Mouse (Mus musculus): ENCODE measurements around the gene Gm20403. TPM values are rescaled to one million over a fixed set of nuclear protein-coding genes. Genes with fewer than 3 reads are reported as not detected.
"Not testable (repeated sequence)": the region's sequence is repeated elsewhere in the genome, so short reads cannot be mapped to it uniquely, and the experiment has no call there.

Gene Gm20403
- polyA plus RNA-seq, 1 experiment from 2014 or later, result not detected

DNA sequence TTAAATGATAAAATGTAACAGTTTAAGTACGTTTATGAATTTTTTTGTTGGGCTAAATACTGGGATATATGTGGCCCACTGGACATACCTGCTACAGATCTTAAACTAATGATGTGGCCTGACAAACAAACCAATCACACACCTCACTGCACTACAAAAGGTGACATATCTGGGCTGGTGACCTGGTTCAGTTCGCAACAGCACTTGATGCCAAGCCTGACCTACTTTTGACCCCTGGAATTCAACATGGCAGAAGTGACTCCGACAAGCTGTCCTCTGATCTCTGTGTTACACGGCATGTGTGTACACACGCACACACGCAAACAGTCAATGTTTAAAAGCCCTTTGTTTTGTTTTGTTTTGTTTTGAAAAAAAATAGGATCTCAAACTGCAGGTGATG, 40.2 kb downstream of the Gm20403 start:
- WGBS, result 74% methylated on average over 6 of the region's 6 CpGs
- Histone ChIP-seq H3K9ac (no peak overlapping the region), H3K27ac (no peak overlapping the region), H3K4me1 (replicated peaks; ENCODE audit: control insufficient read depth, insufficient read depth, low read length) (no peaks in the 10 kb centered on the region), H3K4me2 (replicated peaks) (no peak overlapping the region), H3K9me3 (ENCODE audit: control insufficient read depth, low read length) (no peaks in the 10 kb centered on the region), H3K36me3 (replicated peaks; ENCODE audit: control insufficient read depth, insufficient read depth) (peaks cover 4% of the 10 kb centered on the region; the same call in 1 of the 2 replicates), H3K27me3 (ENCODE audit: control insufficient read depth, insufficient read depth, low read length) (no peaks in the 10 kb centered on the region), H3K4me3 (replicated peaks; ENCODE audit: low read length) (no peak overlapping the region)
- DNase-seq (ENCODE audit: low spot score) (no peak), ATAC-seq (ENCODE audit: low FRiP score) (no peak)

DNA sequence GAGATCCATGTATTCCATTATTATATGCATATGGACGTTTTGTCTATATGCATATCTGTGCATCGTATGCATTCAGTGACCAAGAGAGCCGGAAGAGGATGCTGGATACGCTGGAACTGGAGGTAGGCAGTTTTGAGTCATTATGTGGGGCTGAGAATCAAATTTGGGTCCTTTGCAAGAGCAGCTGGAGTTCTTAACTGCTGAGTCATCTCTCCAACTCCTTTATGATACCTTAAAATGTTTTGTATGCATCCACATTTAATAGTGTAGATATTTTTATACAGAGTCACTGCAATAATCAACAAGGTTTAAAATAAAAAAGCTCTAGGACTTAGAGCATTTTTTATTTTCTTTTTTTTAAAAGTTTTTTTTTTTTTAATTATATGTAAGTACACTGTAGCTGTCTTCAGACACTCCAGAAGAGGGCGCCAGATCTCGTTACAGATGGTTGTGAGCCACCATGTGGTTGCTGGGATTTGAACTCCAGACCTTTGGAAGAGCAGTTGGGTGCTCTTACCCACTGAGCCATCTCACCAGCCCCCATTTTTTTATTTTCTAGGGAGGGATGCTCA, 43.7 kb downstream of the Gm20403 start:
- H3K9ac ChIP-seq; H3K4me3 ChIP-seq (replicated peaks; ENCODE audit: low read length); H3K36me3 ChIP-seq (replicated peaks; ENCODE audit: control insufficient read depth, insufficient read depth); H3K4me2 ChIP-seq (replicated peaks); H3K4me1 ChIP-seq (replicated peaks; ENCODE audit: control insufficient read depth, insufficient read depth, low read length); H3K9me3 ChIP-seq (ENCODE audit: control insufficient read depth, low read length); H3K27ac ChIP-seq; H3K27me3 ChIP-seq (ENCODE audit: control insufficient read depth, insufficient read depth, low read length); DNase-seq (ENCODE audit: low spot score); ATAC-seq (ENCODE audit: low FRiP score): not testable (repeated sequence)
- 88% methylated on average over 6 of the region's 6 CpGs for WGBS

DNA sequence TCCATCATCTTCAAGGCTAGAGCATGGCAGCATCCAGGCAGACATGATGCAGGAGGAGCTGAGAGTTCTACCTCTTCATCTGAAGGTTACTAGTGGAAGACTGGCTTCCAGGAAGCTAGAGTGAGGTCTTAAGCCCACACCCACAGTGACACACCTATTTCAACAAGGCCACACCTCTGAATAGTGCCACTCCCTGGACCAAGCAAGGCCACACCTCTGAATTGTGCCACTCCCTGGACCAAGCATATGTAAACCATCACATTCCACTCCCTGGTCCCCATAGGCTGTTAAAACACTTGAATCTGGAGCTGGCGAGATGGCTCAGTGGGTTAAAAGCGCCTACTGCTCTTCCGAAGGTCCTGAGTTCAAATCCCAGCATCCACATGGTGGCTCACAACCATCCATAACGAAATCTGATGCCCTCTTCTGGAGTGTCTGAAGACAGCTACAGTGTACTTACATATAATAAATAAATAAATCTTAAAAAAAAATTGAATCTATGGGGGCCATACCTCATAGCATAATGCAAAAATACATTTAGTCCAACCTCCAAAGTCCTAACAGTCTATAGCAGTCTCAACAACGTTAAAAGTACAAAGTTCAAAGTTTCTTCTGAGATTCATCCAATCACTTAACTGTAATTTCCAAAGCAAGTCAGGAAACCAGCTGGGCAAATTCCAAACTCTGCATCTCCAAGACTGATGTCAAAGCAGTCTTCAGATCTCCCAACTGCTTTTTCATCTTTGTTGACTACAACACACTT, 48.6 kb downstream of the Gm20403 start:
- not testable (repeated sequence) for DNase-seq (ENCODE audit: low spot score); H3K4me1 ChIP-seq (replicated peaks; ENCODE audit: control insufficient read depth, insufficient read depth, low read length); H3K4me2 ChIP-seq (replicated peaks); H3K9me3 ChIP-seq (ENCODE audit: control insufficient read depth, low read length); H3K9ac ChIP-seq; ATAC-seq (ENCODE audit: low FRiP score); H3K27me3 ChIP-seq (ENCODE audit: control insufficient read depth, insufficient read depth, low read length); H3K4me3 ChIP-seq (replicated peaks; ENCODE audit: low read length); H3K27ac ChIP-seq
- peaks cover 22% of the 10 kb centered on the region for H3K36me3 ChIP-seq (replicated peaks; ENCODE audit: control insufficient read depth, insufficient read depth)
- 96% methylated on average over 5 of the region's 5 CpGs for WGBS

Other genes starting within 250 kb of the Gm20403 start
- 161 TPM in 2 replicates for gene Snx6, start 190.8 kb downstream of the Gm20403 start, polyA plus RNA-seq (2014; fragmentation: Nextera tagmentation; extraction: Ambion mirVana)
- gene Cfl2, start 123.7 kb downstream of the Gm20403 start, polyA plus RNA-seq (2014; fragmentation: Nextera tagmentation; extraction: Ambion mirVana), result 347 and 361 TPM in 2 replicates
- 4.5 and 6.5 TPM in 2 replicates for gene Baz1a, start 27.8 kb upstream of the Gm20403 start, polyA plus RNA-seq (2014; fragmentation: Nextera tagmentation; extraction: Ambion mirVana)
- 26.6 and 27.5 TPM in 2 replicates for gene 2700097O09Rik, start 93.6 kb upstream of the Gm20403 start, polyA plus RNA-seq (2014; fragmentation: Nextera tagmentation; extraction: Ambion mirVana)
- gene Srp54a, start 93.7 kb upstream of the Gm20403 start, polyA plus RNA-seq (2014; fragmentation: Nextera tagmentation; extraction: Ambion mirVana), result 210 and 219 TPM in 2 replicates
- gene Fam177a, start 137.9 kb upstream of the Gm20403 start, polyA plus RNA-seq (2014; fragmentation: Nextera tagmentation; extraction: Ambion mirVana), result 57.2 and 63.6 TPM in 2 replicates
- 70.5 and 73.5 TPM in 2 replicates for gene Srp54b, start 168.6 kb upstream of the Gm20403 start, polyA plus RNA-seq (2014; fragmentation: Nextera tagmentation; extraction: Ambion mirVana)
- gene 1700047I17Rik2, start 213.1 kb upstream of the Gm20403 start, polyA plus RNA-seq (2014; fragmentation: Nextera tagmentation; extraction: Ambion mirVana), result not detected in 2 replicates
- gene Srp54c, start 243.6 kb upstream of the Gm20403 start, polyA plus RNA-seq (2014; fragmentation: Nextera tagmentation; extraction: Ambion mirVana), result 80.3 and 91.3 TPM in 2 replicates